Comparison of ENCODE assay signal across 9 mouse cellular contexts in the genomic region with DNA sequence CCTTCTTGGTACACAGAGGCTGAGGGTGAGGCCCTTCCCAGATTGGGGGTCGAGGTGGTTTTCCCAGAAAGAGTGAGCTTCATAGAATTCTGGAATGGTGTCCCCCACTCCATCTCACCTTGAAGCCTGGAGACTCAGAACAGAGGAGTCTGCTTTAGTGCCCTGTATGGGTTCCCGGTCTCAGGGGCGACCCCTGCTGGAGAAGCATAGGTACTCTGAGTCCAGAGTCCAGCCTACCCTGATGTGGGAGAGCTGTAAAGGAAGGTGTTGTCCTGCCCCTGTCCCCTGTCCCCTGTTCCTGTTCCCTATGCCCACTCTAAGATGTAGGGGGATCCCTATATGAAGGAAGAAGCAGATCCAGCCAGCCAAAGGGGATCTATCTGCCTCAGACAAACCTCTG.
A peak's percentile ranks its signal among the peaks of the same experiment; 100 is the strongest.
DNase-seq lines count a peak whose midpoint lies in the region; ATAC-seq and TF ChIP-seq lines count a peak whose summit lies in the region.
"Had no signal": no experiment of that assay in that cellular context is flagged by ENCODE, and none has a peak within 500 bp of the region (broad histone marks: within the 10 kb centered on the region; RNA-seq: fewer than 3 reads in every experiment).

No protein-coding gene starts in this region.

- ATAC-seq in common myeloid progenitor, adult 5-6 weeks (replicated peaks; ENCODE audit: low read depth, poor library complexity, severe bottlenecking) = peak; percentile 80
- ATAC-seq in intestine, embryonic 15.5 days = peak; percentile 76
- ATAC-seq in lung, embryonic 16.5 days (ENCODE audit: low read depth) = peak; percentile 43; the same call in 1 of the 2 replicates

- H3K4me2 ChIP-seq in intestine, embryonic 15.5 days (replicated peaks) = no peak overlapping the region
- no peak overlapping the region for H3K4me2 ChIP-seq in lung, embryonic 16.5 days (ENCODE audit: low read depth, low read length)
- H3K4me2 ChIP-seq: heart, embryonic 15.5 days had no signal

- DNase-seq in left cerebral cortex, adult 11 months (ENCODE audit: low spot score) = peak; percentile 40
- DNase-seq in left cerebral cortex, adult 8-10 months (ENCODE audit: low spot score in 2 of 2) = no peak
- peak; percentile 9 for DNase-seq in T-cell, adult 2 months (ENCODE audit: low spot score)
- DNase-seq in frontal cortex, postnatal 10 days (ENCODE audit: low spot score in 2 of 2) = no peak

- no peaks in the 10 kb centered on the region for H3K4me1 ChIP-seq in intestine, embryonic 15.5 days (replicated peaks)
- H3K4me1 ChIP-seq in lung, embryonic 16.5 days (replicated peaks; ENCODE audit: control insufficient read depth, insufficient read depth, low read length) = no peaks in the 10 kb centered on the region
- H3K4me1 ChIP-seq in small intestine, adult 2 months (ENCODE audit: control insufficient read depth, insufficient read depth, insufficient read length, low read length) = no peaks in the 10 kb centered on the region
- H3K4me1 ChIP-seq: heart, embryonic 15.5 days had no signal

- no peak for TF ChIP-seq POLR2A in small intestine, adult 2 months (IDR thresholded peaks at IDR 0.05; ENCODE audit: low read depth, low read length)

- no peak overlapping the region for H3K27ac ChIP-seq in intestine, embryonic 15.5 days
- H3K27ac ChIP-seq in lung, embryonic 16.5 days (ENCODE audit: low read length) = no peak overlapping the region
- no peak overlapping the region for H3K27ac ChIP-seq in small intestine, adult 2 months (ENCODE audit: insufficient read depth, low read depth, low read length)
- H3K27ac ChIP-seq: heart, embryonic 15.5 days had no signal

- no peaks in the 10 kb centered on the region for H3K36me3 ChIP-seq in intestine, embryonic 15.5 days
- no peaks in the 10 kb centered on the region for H3K36me3 ChIP-seq in lung, embryonic 16.5 days (ENCODE audit: control insufficient read depth, insufficient read depth, low read length)
- no peaks in the 10 kb centered on the region for H3K36me3 ChIP-seq in small intestine, adult 2 months (ENCODE audit: control insufficient read depth, insufficient read depth, low read length)
- H3K36me3 ChIP-seq: heart, embryonic 15.5 days had no signal

- H3K4me3 ChIP-seq in intestine, embryonic 15.5 days (replicated peaks) = no peak overlapping the region
- H3K4me3 ChIP-seq in lung, embryonic 16.5 days (ENCODE audit: low read length) = no peak overlapping the region
- H3K4me3 ChIP-seq in small intestine, adult 2 months (ENCODE audit: low read depth, low read length) = no peak overlapping the region
- H3K4me3 ChIP-seq: heart, embryonic 15.5 days had no signal

- H3K9me3 ChIP-seq in intestine, embryonic 15.5 days = no peaks in the 10 kb centered on the region
- no peaks in the 10 kb centered on the region for H3K9me3 ChIP-seq in lung, embryonic 16.5 days (ENCODE audit: control insufficient read depth, low read length)
- H3K9me3 ChIP-seq: heart, embryonic 15.5 days had no signal

- TF ChIP-seq CTCF in small intestine, adult 2 months (IDR thresholded peaks at IDR 0.05; ENCODE audit: extremely low read depth, insufficient read length, insufficient replicate concordance, low read depth, low read length) = peak; percentile 76; the same call in 1 of the 2 replicates

- H3K27me3 ChIP-seq in intestine, embryonic 15.5 days (replicated peaks) = no peaks in the 10 kb centered on the region
- H3K27me3 ChIP-seq in lung, embryonic 16.5 days (ENCODE audit: control insufficient read depth, insufficient read depth, low read depth, low read length) = no peaks in the 10 kb centered on the region
- no peaks in the 10 kb centered on the region for H3K27me3 ChIP-seq in small intestine, adult 2 months (ENCODE audit: control insufficient read depth, insufficient read depth, low read length)
- H3K27me3 ChIP-seq: heart, embryonic 15.5 days had no signal

- H3K9ac ChIP-seq in intestine, embryonic 15.5 days = no peak overlapping the region
- H3K9ac ChIP-seq in lung, embryonic 16.5 days (ENCODE audit: low read length) = no peak overlapping the region
- H3K9ac ChIP-seq: heart, embryonic 15.5 days had no signal

- WGBS in intestine, embryonic 15.5 days = 25% methylated on average over 3 of the region's 3 CpGs
- WGBS in lung, embryonic 16.5 days = 10% methylated on average over 3 of the region's 3 CpGs
- WGBS in small intestine, adult 2 months = 9% methylated on average over 3 of the region's 3 CpGs

Comparison
In these comparisons a context has a peak if more than half of its experiments do, and no peak if none do; other contexts are left out.
1. DNase-seq: peak in left cerebral cortex, adult 11 months (single experiment) and T-cell, adult 2 months (single experiment); none in left cerebral cortex, adult 8-10 months (0 of 2) and frontal cortex, postnatal 10 days (0 of 2).
2. Peak in every context shown above with its lines, with median percentiles within 50 percentile points of each other: ATAC-seq.